Mouse (Mus musculus): ENCODE measurements around the gene A26c2.

The A26c2 gene

DNA sequence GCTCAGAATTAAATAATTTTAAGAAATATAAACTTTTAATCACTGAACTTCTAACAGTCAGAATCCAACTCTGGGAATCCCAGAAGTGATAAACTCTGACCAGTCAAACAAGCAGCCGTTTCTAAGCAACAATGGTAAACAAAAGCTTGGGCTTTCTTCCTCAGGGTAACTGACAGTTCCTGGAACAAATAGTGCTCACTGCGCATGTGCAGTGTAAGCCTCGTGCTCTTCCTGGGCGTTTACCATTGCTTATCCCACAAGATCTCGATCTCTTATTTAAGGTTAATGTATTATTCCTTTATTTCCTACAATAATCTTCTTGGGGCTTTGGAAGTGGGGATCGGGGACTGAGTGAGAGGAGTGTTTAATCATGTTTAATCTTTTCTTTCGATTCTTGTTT is at the start of gene A26c2:
TSS of gene A26c2 (minus strand) at position 101 of the 400 bp plus-strand sequence.
- DNase-seq (ENCODE audit: low spot score in 2 of 2): no peak

GRCm38 (mm10) chr7:62851471-62851870 is 28.0 kb upstream of the A26c2 start:
- no peak for DNase-seq (ENCODE audit: low spot score in 2 of 2)
